Mouse (Mus musculus) erythroblast, embryonic 14.5 days (primary cell): ENCODE measurements at regions not wholly inside any gene's neighbourhood (a gene's known extent, or its start where the extent isn't known, plus 50 kb on each side); places are given as distances from the start of the nearest gene placed in this dataset.

Experiments
- H3K27me3 ChIP-seq: 2 replicates; pipeline ENCODE4 v1.6.1; 2012; ENCODE audit warnings: inconsistent platforms; ENCODE audit not compliant: control insufficient read depth
- H3K36me3 ChIP-seq: 2 replicates; pipeline ENCODE4 v1.6.1; 2012; ENCODE audit warnings: mild to moderate bottlenecking, inconsistent platforms; ENCODE audit not compliant: control insufficient read depth
- H3K4me1 ChIP-seq: 2 replicates; pipeline ENCODE4 v1.6.1; 2012; ENCODE audit warnings: inconsistent platforms; ENCODE audit not compliant: control insufficient read depth
- H3K4me3 ChIP-seq: replicated peaks from 2 replicates; pipeline ENCODE3; 2012; ENCODE audit warnings: moderate library complexity, mild to moderate bottlenecking, inconsistent platforms
- H3K9me3 ChIP-seq: 2 replicates; pipeline ENCODE4 v1.6.1; 2012; ENCODE audit warnings: low read length, inconsistent platforms, mixed read lengths; ENCODE audit not compliant: control insufficient read depth
- GATA1 ChIP-seq: IDR thresholded peaks from 2 replicates; pipeline ENCODE4 v1.6.1; 2012; ENCODE audit warnings: low read length, inconsistent platforms, mixed read lengths
- TAL1 ChIP-seq: IDR thresholded peaks from 3 replicates; pipeline ENCODE4 v1.6.1; 2012; ENCODE audit warnings: low read length, inconsistent platforms, mixed read lengths

GRCm38 (mm10) chr10:117542886-117543695 lies 86.2 kb upstream of the Cpm start:
- no peaks in the 10 kb centered on the region for H3K4me1 ChIP-seq
- H3K4me3 ChIP-seq: no peak overlapping the region
- TF ChIP-seq TAL1: no peak
- no peak for TF ChIP-seq GATA1
- H3K27me3 ChIP-seq: no peaks in the 10 kb centered on the region
- no peaks in the 10 kb centered on the region for H3K9me3 ChIP-seq
- H3K36me3 ChIP-seq: no peaks in the 10 kb centered on the region

- H3K27me3 ChIP-seq: no peaks in the 10 kb centered on the region
- H3K4me3 ChIP-seq: no peak overlapping the region
- H3K4me1 ChIP-seq: no peaks in the 10 kb centered on the region
- no peak for TF ChIP-seq GATA1
- TF ChIP-seq TAL1: no peak
- no peaks in the 10 kb centered on the region for H3K9me3 ChIP-seq
- no peaks in the 10 kb centered on the region for H3K36me3 ChIP-seq
Measured at GRCm38 (mm10) chr10:117542351-117542750, 86.9 kb upstream of the Cpm start.

- TF ChIP-seq TAL1 (no peak), GATA1 (no peak)
- Histone ChIP-seq H3K4me1 (no peaks in the 10 kb centered on the region), H3K36me3 (no peaks in the 10 kb centered on the region), H3K9me3 (peaks cover 3% of the 10 kb centered on the region; the same call in 1 of the 2 replicates), H3K4me3 (no peak overlapping the region), H3K27me3 (no peaks in the 10 kb centered on the region)
Measured at GRCm38 (mm10) chr10:117541487-117541886, 87.8 kb upstream of the Cpm start.

GRCm38 (mm10) chr10:117540747-117541398 lies 88.4 kb upstream of the Cpm start:
- Histone ChIP-seq H3K36me3 (no peaks in the 10 kb centered on the region), H3K9me3 (peaks cover 3% of the 10 kb centered on the region; the same call in 1 of the 2 replicates), H3K4me1 (no peaks in the 10 kb centered on the region), H3K4me3 (no peak overlapping the region), H3K27me3 (no peaks in the 10 kb centered on the region)
- TF ChIP-seq TAL1: no peak

- H3K4me1 ChIP-seq: no peaks in the 10 kb centered on the region
- H3K36me3 ChIP-seq: no peaks in the 10 kb centered on the region
- peaks cover 3% of the 10 kb centered on the region; the same call in 1 of the 2 replicates for H3K9me3 ChIP-seq
- no peaks in the 10 kb centered on the region for H3K27me3 ChIP-seq
- no peak for TF ChIP-seq TAL1
- TF ChIP-seq GATA1: no peak
- no peak overlapping the region for H3K4me3 ChIP-seq
Measured at GRCm38 (mm10) chr10:117540112-117540594, 89.1 kb upstream of the Cpm start.

GRCm38 (mm10) chr10:117539532-117539931 lies 89.8 kb upstream of the Cpm start:
- Histone ChIP-seq H3K4me1 (no peaks in the 10 kb centered on the region), H3K4me3 (no peak overlapping the region), H3K27me3 (no peaks in the 10 kb centered on the region), H3K9me3 (peaks cover 3% of the 10 kb centered on the region; the same call in 1 of the 2 replicates), H3K36me3 (no peaks in the 10 kb centered on the region)
- no peak for TF ChIP-seq TAL1
- no peak for TF ChIP-seq GATA1

GRCm38 (mm10) chr10:117538725-117539124 lies 90.6 kb upstream of the Cpm start:
- H3K27me3 ChIP-seq: no peaks in the 10 kb centered on the region
- H3K4me1 ChIP-seq: no peaks in the 10 kb centered on the region
- no peaks in the 10 kb centered on the region for H3K36me3 ChIP-seq
- no peak overlapping the region for H3K4me3 ChIP-seq
- H3K9me3 ChIP-seq: peaks cover 3% of the 10 kb centered on the region; the same call in 1 of the 2 replicates
- TF ChIP-seq TAL1 (no peak), GATA1 (no peak)

- H3K36me3 ChIP-seq: no peaks in the 10 kb centered on the region
- no peak overlapping the region for H3K4me3 ChIP-seq
- peaks cover 3% of the 10 kb centered on the region; the same call in 1 of the 2 replicates for H3K9me3 ChIP-seq
- H3K4me1 ChIP-seq: no peaks in the 10 kb centered on the region
- H3K27me3 ChIP-seq: no peaks in the 10 kb centered on the region
- TF ChIP-seq GATA1 (no peak), TAL1 (no peak)
Measured at GRCm38 (mm10) chr10:117536769-117537599, 92.3 kb upstream of the Cpm start.
